Mouse (Mus musculus) embryonic facial prominence, embryonic 14.5 days (tissue): ENCODE results near the gene Garnl3. TPM values are rescaled to one million over a fixed set of nuclear protein-coding genes. Genes with fewer than 3 reads are reported as not detected.

ENCODE experiments used
- ATAC-seq: fragments of 200-750 bp; cut with Nextera tagmentation; 2 replicates; pipeline ENCODE4 v1.8.0; 2017; ENCODE audit warnings: low read depth, moderate number of reproducible peaks, moderate TSS enrichment
- DNase-seq: peaks from one replicate; pipeline ENCODE4 v3.0.0-alpha.2; 2015; ENCODE audit warnings: low spot score
- H3K27ac ChIP-seq: fragments of 300-500 bp; sonication (generic); replicated peaks from 2 replicates; pipeline ENCODE4 v1.5.1; 2014; ENCODE audit warnings: low read depth, mild to moderate bottlenecking, low read length, moderate library complexity
- H3K27me3 ChIP-seq: fragments of 300-500 bp; sonication (generic); replicated peaks from 2 replicates; pipeline ENCODE4 v1.6.1; 2014; ENCODE audit warnings: low read length; ENCODE audit not compliant: control insufficient read depth, insufficient read depth
- H3K36me3 ChIP-seq: fragments of 300-500 bp; sonication (generic); 2 replicates; pipeline ENCODE4 v1.6.1; 2014; ENCODE audit warnings: low read length, mixed read lengths; ENCODE audit not compliant: control insufficient read depth, insufficient read depth
- H3K4me1 ChIP-seq: fragments of 300-500 bp; sonication (generic); 2 replicates; pipeline ENCODE4 v1.6.1; 2014; ENCODE audit warnings: antibody characterized with exemption, low read length; ENCODE audit not compliant: control insufficient read depth, insufficient read depth
- H3K4me2 ChIP-seq: fragments of 300-500 bp; sonication (generic); 2 replicates; pipeline ENCODE4 v1.6.1; 2014; ENCODE audit warnings: low read depth, mild to moderate bottlenecking, low read length, moderate library complexity, mixed read lengths
- H3K4me3 ChIP-seq: fragments of 300-500 bp; sonication (generic); 2 replicates; pipeline ENCODE4 v1.5.1; 2014; ENCODE audit warnings: low read depth, mild to moderate bottlenecking, low read length
- H3K9ac ChIP-seq: fragments of 300-500 bp; sonication (generic); 2 replicates; pipeline ENCODE4 v1.6.1; 2014; ENCODE audit warnings: low read depth, mild to moderate bottlenecking, low read length, moderate library complexity, mixed read lengths
- H3K9me3 ChIP-seq: fragments of 300-500 bp; sonication (generic); 2 replicates; pipeline ENCODE4 v1.6.1; 2016; ENCODE audit warnings: low read length; ENCODE audit not compliant: control insufficient read depth
- WGBS: fragments of 180-500 bp; shearing (Covaris S2); extraction: QIAGEN DNeasy Blood & Tissue Kit; methylation state at CpG from one replicate; pipeline ENCODE4 v1.1.7; 2014; 5-methylcytosine and 5-hydroxymethylcytosine counted together
- polyA plus RNA-seq: library from polyadenylated mRNA; unstranded; fragments of >200 nt; fragmentation: Nextera tagmentation; extraction: Ambion mirVana; gene quantifications from 2 replicates; pipeline ENCODE4 v1.2.1, GENCODE M21; 2014

The Garnl3 gene
- polyA plus RNA-seq, 1 experiment from 2014 or later = 12.4 TPM

DNA sequence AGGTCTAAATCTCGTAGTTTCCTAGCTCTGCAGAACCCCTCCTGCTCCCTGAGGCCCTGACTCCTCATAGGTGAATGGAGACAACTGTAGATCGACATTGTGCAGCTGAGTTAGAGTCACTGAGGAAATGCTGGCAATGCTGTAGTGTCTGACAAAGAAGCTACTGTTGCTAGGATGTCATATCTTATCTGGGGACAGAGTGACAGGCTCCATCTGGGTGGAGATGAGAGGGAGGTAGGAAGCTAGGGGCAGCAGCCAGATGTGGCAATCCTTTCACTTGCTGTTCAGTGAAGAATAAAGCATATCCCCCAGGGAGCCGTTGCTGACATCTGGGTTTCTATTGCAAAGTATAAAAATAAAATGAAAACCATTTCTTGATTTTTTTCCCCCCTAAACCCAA lies 85.6 kb downstream of the Garnl3 start:
- no peak overlapping the region for H3K4me3 ChIP-seq
- H3K4me1 ChIP-seq = no peaks in the 10 kb centered on the region
- H3K36me3 ChIP-seq = no peaks in the 10 kb centered on the region
- H3K27ac ChIP-seq = no peak overlapping the region
- no peaks in the 10 kb centered on the region for H3K27me3 ChIP-seq
- WGBS = 44% methylated on average over 3 of the region's 3 CpGs
- no peak overlapping the region for H3K9ac ChIP-seq
- no peak for ATAC-seq
- H3K9me3 ChIP-seq = no peaks in the 10 kb centered on the region
- DNase-seq = no peak
- H3K4me2 ChIP-seq = no peak overlapping the region

GRCm38 (mm10) chr2:33042781-33043180 lies 88.7 kb downstream of the Garnl3 start:
- Histone ChIP-seq H3K4me2 (no peak overlapping the region), H3K9me3 (no peaks in the 10 kb centered on the region), H3K36me3 (no peaks in the 10 kb centered on the region), H3K9ac (no peak overlapping the region), H3K4me1 (no peaks in the 10 kb centered on the region), H3K4me3 (no peak overlapping the region), H3K27ac (no peak overlapping the region), H3K27me3 (no peaks in the 10 kb centered on the region)
- DNase-seq = no peak
- 55% methylated on average over 6 of the region's 6 CpGs for WGBS
- no peak for ATAC-seq

DNA sequence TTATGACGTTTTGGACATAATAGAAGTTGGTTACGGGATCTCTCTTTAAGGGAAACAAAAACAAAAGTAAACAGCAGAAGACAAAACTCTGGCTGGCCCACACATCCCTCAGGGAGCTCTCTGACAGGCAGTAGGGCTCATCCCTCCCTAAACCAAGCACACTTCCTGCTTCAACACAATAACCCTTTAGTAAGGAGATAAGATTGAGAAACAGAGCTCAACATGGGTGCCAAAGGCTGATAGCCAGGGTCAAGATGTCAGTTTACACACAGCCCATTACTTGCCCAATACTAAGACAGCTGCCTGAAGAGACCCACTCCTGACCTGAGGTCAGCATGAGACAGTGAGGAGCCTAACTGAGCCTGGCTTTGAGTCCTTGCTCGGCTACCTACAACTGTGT lies 89.9 kb downstream of the Garnl3 start:
- no peak overlapping the region for H3K4me3 ChIP-seq
- H3K9ac ChIP-seq = no peak overlapping the region
- 27% methylated on average over 3 of the region's 3 CpGs for WGBS

DNA sequence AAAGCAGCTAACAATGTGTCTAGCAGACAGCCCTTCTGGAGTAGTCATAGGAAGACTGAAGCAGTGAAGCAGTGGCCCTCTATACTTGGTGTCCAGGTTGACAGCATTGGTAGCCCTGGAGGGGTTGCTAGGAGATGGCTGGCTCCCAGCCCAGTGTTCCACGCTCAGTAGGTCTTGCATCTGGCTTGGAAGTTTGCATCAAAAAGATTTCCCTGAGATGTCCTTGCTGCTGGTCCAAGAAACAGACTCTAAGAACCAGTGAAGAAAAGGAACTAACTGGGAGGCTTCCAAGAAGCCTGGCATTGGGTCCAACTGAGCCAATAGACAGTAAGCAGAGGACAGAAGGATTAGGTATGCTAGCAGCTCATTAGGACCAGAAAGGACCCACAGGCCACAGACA lies 94.0 kb downstream of the Garnl3 start:
- H3K4me2 ChIP-seq = no peak overlapping the region
- no peaks in the 10 kb centered on the region for H3K9me3 ChIP-seq
- WGBS = 75% methylated on average over 1 of the region's 1 CpGs
- H3K4me3 ChIP-seq = no peak overlapping the region
- no peak overlapping the region for H3K27ac ChIP-seq
- DNase-seq = no peak
- no peaks in the 10 kb centered on the region for H3K27me3 ChIP-seq
- no peaks in the 10 kb centered on the region for H3K36me3 ChIP-seq
- no peak overlapping the region; the same call in 1 of the 2 replicates for H3K9ac ChIP-seq
- no peak for ATAC-seq
- no peaks in the 10 kb centered on the region for H3K4me1 ChIP-seq

More for the DNA sequence above, 89.9 kb downstream of the Garnl3 start:
- Histone ChIP-seq H3K4me2 (no peak overlapping the region), H3K27ac (no peak overlapping the region), H3K9me3 (no peaks in the 10 kb centered on the region), H3K4me1 (no peaks in the 10 kb centered on the region), H3K36me3 (no peaks in the 10 kb centered on the region), H3K27me3 (no peaks in the 10 kb centered on the region)
- ATAC-seq = no peak
- DNase-seq = no peak

DNA sequence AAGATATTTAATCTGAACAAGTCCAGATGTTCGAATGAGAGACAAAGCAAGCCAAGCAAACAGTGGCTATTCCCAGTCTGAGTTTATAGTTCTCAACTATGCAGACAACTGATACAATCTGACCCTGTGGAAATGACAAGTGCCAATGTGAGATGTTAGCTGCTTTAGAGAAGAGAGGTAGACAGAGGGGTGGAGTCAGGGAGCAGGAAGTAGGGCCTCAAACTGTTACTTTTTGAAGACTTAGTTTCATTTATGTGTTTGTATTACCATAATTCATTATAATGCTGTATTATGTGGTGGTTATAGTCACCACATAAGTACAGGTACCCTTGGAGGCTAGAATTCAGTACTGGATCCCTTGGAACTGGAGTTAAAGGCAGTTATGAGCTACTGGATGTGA lies 96.2 kb downstream of the Garnl3 start:
- no peak for DNase-seq
- H3K4me1 ChIP-seq = no peaks in the 10 kb centered on the region

GRCm38 (mm10) chr2:33033281-33033680 lies 98.2 kb downstream of the Garnl3 start:
- WGBS = 84% methylated on average over 7 of the region's 7 CpGs
- Histone ChIP-seq H3K4me2 (no peak overlapping the region), H3K9me3 (no peaks in the 10 kb centered on the region), H3K27ac (no peak overlapping the region), H3K36me3 (0 out of 2 replicates have a peak, but pooled peaks cover 5% of the 10 kb centered on the region), H3K4me1 (no peaks in the 10 kb centered on the region), H3K27me3 (no peaks in the 10 kb centered on the region), H3K9ac (no peak overlapping the region), H3K4me3 (no peak overlapping the region)
- ATAC-seq (no peak), DNase-seq (no peak)

More for the DNA sequence above, 96.2 kb downstream of the Garnl3 start:
- Histone ChIP-seq H3K36me3 (0 out of 2 replicates have a peak, but pooled peaks cover 5% of the 10 kb centered on the region), H3K9me3 (no peaks in the 10 kb centered on the region), H3K4me3 (no peak overlapping the region), H3K9ac (no peak overlapping the region), H3K4me2 (no peak overlapping the region), H3K27ac (no peak overlapping the region), H3K27me3 (no peaks in the 10 kb centered on the region)
- WGBS = 56% methylated on average over 1 of the region's 1 CpGs
- no peak for ATAC-seq

DNA sequence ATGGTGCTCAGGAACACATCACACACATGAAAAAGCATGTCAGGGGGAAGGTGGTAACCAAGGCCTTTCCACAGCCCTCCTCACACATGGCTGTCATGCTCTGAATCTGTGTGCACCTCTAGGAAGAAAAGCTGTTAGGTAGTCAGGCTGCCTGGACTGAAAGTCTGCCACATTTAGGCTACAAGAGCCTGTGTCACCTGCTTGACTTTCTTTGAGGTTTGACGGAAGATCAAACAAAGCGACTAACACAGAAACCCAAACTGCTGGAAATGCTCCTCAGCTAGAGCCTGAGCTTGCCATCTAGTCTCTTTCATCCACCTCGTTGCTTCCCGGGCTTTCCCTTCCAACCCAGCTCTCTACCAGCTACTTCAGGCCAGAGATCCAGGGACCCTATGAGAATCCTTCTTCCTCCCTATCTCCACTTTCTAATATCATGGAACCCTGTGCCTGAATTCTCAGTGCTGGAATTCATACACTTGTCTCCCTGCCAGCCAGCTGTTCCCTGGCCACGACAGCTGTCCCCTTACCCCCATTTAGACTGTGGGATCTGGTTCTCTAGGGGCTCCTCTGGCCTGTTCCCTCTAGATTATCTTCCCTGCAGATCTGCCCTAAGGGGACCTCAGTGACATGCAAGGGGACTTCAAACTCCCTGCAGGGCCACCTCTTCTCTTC lies 98.9 kb downstream of the Garnl3 start:
- no peak overlapping the region for H3K4me2 ChIP-seq
- 77% methylated on average over 5 of the region's 5 CpGs for WGBS

GRCm38 (mm10) chr2:33025040-33025439 lies 106.4 kb downstream of the Garnl3 start:
- peak; percentile 12 for DNase-seq

More for the DNA sequence above, 98.9 kb downstream of the Garnl3 start:
- ATAC-seq (no peak), DNase-seq (no peak)
- H3K9me3 ChIP-seq = no peaks in the 10 kb centered on the region
- no peak overlapping the region for H3K4me3 ChIP-seq
- H3K4me1 ChIP-seq = no peaks in the 10 kb centered on the region
- 0 out of 2 replicates have a peak, but pooled peaks cover 5% of the 10 kb centered on the region for H3K36me3 ChIP-seq
- H3K27ac ChIP-seq = no peak overlapping the region
- H3K27me3 ChIP-seq = no peaks in the 10 kb centered on the region
- H3K9ac ChIP-seq = no peak overlapping the region

DNA sequence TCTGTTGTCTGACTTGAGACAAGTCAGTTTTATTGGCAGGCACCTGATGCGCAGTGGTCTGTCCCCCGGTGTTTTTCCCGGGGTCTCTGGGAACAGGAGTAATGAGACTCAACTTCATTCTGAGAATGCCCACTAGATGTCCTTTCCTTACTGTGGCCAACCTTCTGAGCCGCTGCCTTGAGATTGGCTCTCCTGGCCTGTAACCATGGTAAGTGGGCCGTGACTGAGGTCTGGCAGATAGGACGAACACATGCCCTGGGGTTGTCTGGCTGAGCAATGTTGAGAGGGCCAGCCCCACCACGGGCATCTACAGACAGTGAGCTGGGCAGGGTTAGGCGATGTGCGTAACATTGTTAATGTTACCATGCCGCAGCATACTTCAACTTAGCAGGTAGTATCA lies 106.9 kb downstream of the Garnl3 start:
- DNase-seq = no peak
- Histone ChIP-seq H3K4me1 (no peaks in the 10 kb centered on the region), H3K4me3 (no peak overlapping the region), H3K4me2 (no peak overlapping the region), H3K27ac (no peak overlapping the region), H3K27me3 (no peaks in the 10 kb centered on the region), H3K36me3 (no peaks in the 10 kb centered on the region), H3K9ac (no peak overlapping the region), H3K9me3 (no peaks in the 10 kb centered on the region)
- no peak; the same call in 1 of the 2 replicates for ATAC-seq
- 67% methylated on average over 10 of the region's 10 CpGs for WGBS

More at GRCm38 (mm10) chr2:33025040-33025439, 106.4 kb downstream of the Garnl3 start:
- 70% methylated on average over 4 of the region's 4 CpGs for WGBS
- H3K4me2 ChIP-seq = no peak overlapping the region
- H3K9me3 ChIP-seq = no peaks in the 10 kb centered on the region
- H3K9ac ChIP-seq = no peak overlapping the region
- no peaks in the 10 kb centered on the region for H3K4me1 ChIP-seq
- H3K27me3 ChIP-seq = no peaks in the 10 kb centered on the region
- no peak overlapping the region for H3K4me3 ChIP-seq
- no peak overlapping the region for H3K27ac ChIP-seq
- no peaks in the 10 kb centered on the region for H3K36me3 ChIP-seq
- no peak for ATAC-seq
